Mouse (Mus musculus) kidney, postnatal 0 days (tissue): Measurements from ENCODE around the gene Arhgef3. TPM values are rescaled to one million over a fixed set of nuclear protein-coding genes. Genes with fewer than 3 reads are reported as not detected.

ENCODE experiments used
- ATAC-seq: fragments of 200-750 bp; cut with Nextera tagmentation; replicated peaks from 2 replicates; pipeline ENCODE4 v1.8.0; 2017; ENCODE audit warnings: low read depth, moderate number of reproducible peaks, moderate TSS enrichment, moderate library complexity; ENCODE audit not compliant: low FRiP score
- DNase-seq: peaks from one replicate; pipeline ENCODE4 v3.0.0-alpha.2; 2016; ENCODE audit warnings: low spot score
- H3K27ac ChIP-seq: fragments of 300-500 bp; sonication (generic); 2 replicates; pipeline ENCODE4 v1.5.1; 2014; ENCODE audit warnings: mild to moderate bottlenecking
- H3K27me3 ChIP-seq: fragments of 300-500 bp; sonication (generic); 2 replicates; pipeline ENCODE4 v1.6.1; 2014; ENCODE audit warnings: low read length, mixed read lengths; ENCODE audit not compliant: insufficient read depth
- H3K36me3 ChIP-seq: fragments of 300-500 bp; sonication (generic); 2 replicates; pipeline ENCODE4 v1.6.1; 2014; ENCODE audit warnings: low read length, mixed read lengths; ENCODE audit not compliant: insufficient read depth
- H3K4me1 ChIP-seq: fragments of 300-500 bp; sonication (generic); replicated peaks from 2 replicates; pipeline ENCODE4 v1.6.1; 2014; ENCODE audit warnings: antibody characterized with exemption, low read length, mixed read lengths; ENCODE audit not compliant: insufficient read depth
- H3K4me2 ChIP-seq: fragments of 300-500 bp; sonication (generic); 2 replicates; pipeline ENCODE4 v1.6.1; 2014; ENCODE audit warnings: mild to moderate bottlenecking, low read length, moderate library complexity, mixed read lengths
- H3K4me3 ChIP-seq: fragments of 300-500 bp; sonication (generic); replicated peaks from 2 replicates; pipeline ENCODE4 v1.5.1; 2014; ENCODE audit warnings: low read depth, low read length
- H3K9ac ChIP-seq: fragments of 300-500 bp; sonication (generic); 2 replicates; pipeline ENCODE4 v1.6.1; 2014; ENCODE audit warnings: low read depth, low read length
- H3K9me3 ChIP-seq: fragments of 300-500 bp; sonication (generic); replicated peaks from 2 replicates; pipeline ENCODE4 v1.6.1; 2016; ENCODE audit warnings: low read length, inconsistent platforms, mixed read lengths
- CTCF ChIP-seq: IDR thresholded peaks from 2 replicates; pipeline ENCODE4 v1.5.1; 2016; ENCODE audit warnings: antibody characterized with exemption, low read depth, mild to moderate bottlenecking, moderate library complexity
- WGBS: fragments of 180-500 bp; shearing (Covaris S2); extraction: QIAGEN DNeasy Blood & Tissue Kit; methylation state at CpG from one replicate; pipeline ENCODE4 v1.1.7; 2014; 5-methylcytosine and 5-hydroxymethylcytosine counted together
- polyA plus RNA-seq: library from polyadenylated mRNA; unstranded; fragments of >200 nt; fragmentation: Nextera tagmentation; extraction: Ambion mirVana; gene quantifications from 2 replicates; pipeline ENCODE4 v1.2.1, GENCODE M21; 2015

Gene Arhgef3
- polyA plus RNA-seq, 1 experiment from 2014 or later, result 20.0 TPM

GRCm38 (mm10) chr14:27401717-27402278 lies 287.1 kb downstream of the Arhgef3 start:
- no peak for ATAC-seq
- no peaks in the 10 kb centered on the region for H3K27me3 ChIP-seq
- no peak for DNase-seq
- no peak overlapping the region for H3K4me2 ChIP-seq
- 84% methylated on average over 12 of the region's 12 CpGs for WGBS
- H3K9me3 ChIP-seq, result no peaks in the 10 kb centered on the region
- H3K4me1 ChIP-seq, result no peaks in the 10 kb centered on the region; the same call in 1 of the 2 replicates
- no peak overlapping the region for H3K9ac ChIP-seq
- H3K36me3 ChIP-seq, result peaks cover 10% of the 10 kb centered on the region; the same call in 1 of the 2 replicates
- H3K4me3 ChIP-seq, result no peak overlapping the region
- TF ChIP-seq CTCF, result no peak
- H3K27ac ChIP-seq, result no peak overlapping the region

- no peak overlapping the region for H3K4me3 ChIP-seq
- peak overlapping the region; percentile 19; the same call in 1 of the 2 replicates for H3K27ac ChIP-seq
- H3K4me1 ChIP-seq, result no peaks in the 10 kb centered on the region; the same call in 1 of the 2 replicates
- H3K9ac ChIP-seq, result no peak overlapping the region
- no peaks in the 10 kb centered on the region for H3K9me3 ChIP-seq
- 62% methylated on average over 10 of the region's 10 CpGs for WGBS
- H3K27me3 ChIP-seq, result no peaks in the 10 kb centered on the region
- no peak overlapping the region for H3K4me2 ChIP-seq
- ATAC-seq, result no peak
- no peak for TF ChIP-seq CTCF
- DNase-seq, result no peak
- peaks cover 7% of the 10 kb centered on the region; the same call in 1 of the 2 replicates for H3K36me3 ChIP-seq
Observed at GRCm38 (mm10) chr14:27402332-27403250, 287.9 kb downstream of the Arhgef3 start.

GRCm38 (mm10) chr14:27405452-27405851 lies 290.8 kb downstream of the Arhgef3 start:
- WGBS, result 95% methylated on average over 4 of the region's 4 CpGs

GRCm38 (mm10) chr14:27405947-27406346 lies 291.2 kb downstream of the Arhgef3 start:
- Histone ChIP-seq H3K27ac (no peak overlapping the region), H3K4me1 (no peaks in the 10 kb centered on the region), H3K4me2 (no peak overlapping the region), H3K36me3 (0 out of 2 replicates have a peak, but pooled peaks cover 4% of the 10 kb centered on the region), H3K9ac (no peak overlapping the region), H3K4me3 (no peak overlapping the region), H3K27me3 (no peaks in the 10 kb centered on the region), H3K9me3 (no peaks in the 10 kb centered on the region)
- no peak for TF ChIP-seq CTCF
- ATAC-seq, result no peak
- WGBS, result 90% methylated on average over 2 of the region's 2 CpGs
- DNase-seq, result no peak

More at GRCm38 (mm10) chr14:27405452-27405851, 290.8 kb downstream of the Arhgef3 start:
- Histone ChIP-seq H3K9me3 (no peaks in the 10 kb centered on the region), H3K36me3 (0 out of 2 replicates have a peak, but pooled peaks cover 4% of the 10 kb centered on the region), H3K4me3 (no peak overlapping the region), H3K4me2 (no peak overlapping the region), H3K9ac (no peak overlapping the region), H3K27me3 (no peaks in the 10 kb centered on the region), H3K4me1 (no peaks in the 10 kb centered on the region; the same call in 1 of the 2 replicates), H3K27ac (no peak overlapping the region)
- ATAC-seq (no peak), DNase-seq (no peak)
- no peak for TF ChIP-seq CTCF

GRCm38 (mm10) chr14:27408240-27408639 lies 293.5 kb downstream of the Arhgef3 start:
- Histone ChIP-seq H3K36me3 (0 out of 2 replicates have a peak, but pooled peaks cover 4% of the 10 kb centered on the region), H3K9ac (no peak overlapping the region), H3K4me1 (no peaks in the 10 kb centered on the region), H3K9me3 (no peaks in the 10 kb centered on the region), H3K27me3 (no peaks in the 10 kb centered on the region), H3K27ac (no peak overlapping the region), H3K4me2 (no peak overlapping the region), H3K4me3 (no peak overlapping the region)
- no peak for ATAC-seq
- no peak for DNase-seq
- 76% methylated on average over 3 of the region's 3 CpGs for WGBS
- TF ChIP-seq CTCF, result no peak

GRCm38 (mm10) chr14:27409662-27410061 lies 295.0 kb downstream of the Arhgef3 start:
- WGBS, result 93% methylated on average over 3 of the region's 3 CpGs
- ATAC-seq (no peak), DNase-seq (no peak)
- Histone ChIP-seq H3K9ac (no peak overlapping the region), H3K27me3 (no peaks in the 10 kb centered on the region), H3K9me3 (no peaks in the 10 kb centered on the region), H3K4me1 (no peaks in the 10 kb centered on the region), H3K4me2 (no peak overlapping the region), H3K4me3 (no peak overlapping the region), H3K36me3 (no peaks in the 10 kb centered on the region), H3K27ac (no peak overlapping the region)
- TF ChIP-seq CTCF, result no peak
